In genomic region chr12:35157237-35157636, GRCm38 (mm10) we compare ENCODE assay signal across 25 mouse cellular contexts.
DNase-seq lines count a peak whose midpoint lies in the region; ATAC-seq and TF ChIP-seq lines count a peak whose summit lies in the region.
"Had no signal": no experiment of that assay in that cellular context is flagged by ENCODE, and none has a peak within 500 bp of the region (broad histone marks: within the 10 kb centered on the region; RNA-seq: fewer than 3 reads in every experiment).

No protein-coding gene starts in this region.

- no peak for TF ChIP-seq CTCF in midbrain, postnatal 0 days (IDR thresholded peaks at IDR 0.05)
- TF ChIP-seq CTCF in brain, embryonic 14.5 days (IDR thresholded peaks at IDR 0.05; ENCODE audit: borderline replicate concordance, extremely low read depth, insufficient read depth, insufficient read length): no peak

- no peak overlapping the region for H3K9ac ChIP-seq in midbrain, embryonic 11.5 days (ENCODE audit: low read length)
- H3K9ac ChIP-seq in midbrain, postnatal 0 days (replicated peaks; ENCODE audit: low read length, poor library complexity, severe bottlenecking): no peak overlapping the region
- H3K9ac ChIP-seq: embryonic facial prominence, embryonic 13.5 days; heart, embryonic 15.5 days; hindbrain, embryonic 14.5 days; liver, embryonic 15.5 days; lung, embryonic 14.5 days had no signal

- H3K4me1 ChIP-seq in midbrain, embryonic 11.5 days (ENCODE audit: control insufficient read depth, insufficient read depth, low read length): no peaks in the 10 kb centered on the region
- no peaks in the 10 kb centered on the region for H3K4me1 ChIP-seq in midbrain, postnatal 0 days (ENCODE audit: insufficient read depth, low read length)
- H3K4me1 ChIP-seq: embryonic facial prominence, embryonic 13.5 days; heart, embryonic 10.5 days; heart, embryonic 15.5 days; liver, embryonic 15.5 days had no signal

- H3K36me3 ChIP-seq in midbrain, embryonic 11.5 days (ENCODE audit: control insufficient read depth, insufficient read depth, low read length): no peaks in the 10 kb centered on the region
- no peaks in the 10 kb centered on the region for H3K36me3 ChIP-seq in midbrain, postnatal 0 days (ENCODE audit: insufficient read depth, low read length)
- H3K36me3 ChIP-seq: embryonic facial prominence, embryonic 13.5 days; G1E; heart, embryonic 10.5 days; heart, embryonic 15.5 days; liver, embryonic 15.5 days; midbrain, embryonic 10.5 days had no signal

- H3K9me3 ChIP-seq in midbrain, embryonic 11.5 days (ENCODE audit: control insufficient read depth, low read length): no peaks in the 10 kb centered on the region
- H3K9me3 ChIP-seq in midbrain, postnatal 0 days (ENCODE audit: low read length): no peaks in the 10 kb centered on the region
- H3K9me3 ChIP-seq: embryonic facial prominence, embryonic 13.5 days; G1E; heart, embryonic 10.5 days; heart, embryonic 15.5 days; liver, embryonic 15.5 days; midbrain, embryonic 10.5 days had no signal

- ATAC-seq in midbrain, embryonic 11.5 days (ENCODE audit: low FRiP score): 0 out of 2 replicates have a peak, but pooled peaks have one; percentile 42
- ATAC-seq in midbrain, postnatal 0 days (ENCODE audit: low FRiP score): no peak
- no peak for ATAC-seq in erythroblast, adult 5-6 weeks (replicated peaks; ENCODE audit: low FRiP score, poor library complexity, severe bottlenecking)
- ATAC-seq in megakaryocyte progenitor cell, adult 5-6 weeks (replicated peaks; ENCODE audit: poor library complexity): no peak
- ATAC-seq: Patski had no signal

- no peak overlapping the region for H3K4me3 ChIP-seq in midbrain, embryonic 11.5 days (ENCODE audit: low read depth, low read length)
- no peak overlapping the region for H3K4me3 ChIP-seq in midbrain, postnatal 0 days (ENCODE audit: low read depth, low read length)
- H3K4me3 ChIP-seq: embryonic facial prominence, embryonic 13.5 days; erythroblast, embryonic 14.5 days; heart, embryonic 10.5 days; heart, embryonic 15.5 days; liver, embryonic 15.5 days; midbrain, embryonic 10.5 days had no signal

- DNase-seq in midbrain, embryonic 11.5 days (ENCODE audit: low spot score, missing footprints): no peak
- DNase-seq in midbrain, postnatal 0 days (ENCODE audit: low spot score): no peak
- DNase-seq in brain, embryonic 14.5 days (ENCODE audit: low read depth): peak; percentile 17
- peak; percentile 61 for DNase-seq in thymus, postnatal 0 days (ENCODE audit: low spot score)
- peak; percentile 59 for DNase-seq in thymus, postnatal 4 days
- DNase-seq: adrenal gland, postnatal 14 days; cerebellum, adult 18-20 months; cerebellum, postnatal 10 days; gastrocnemius, postnatal 10 days; kidney, adult 11 months; kidney, postnatal 14 days; lung, embryonic 14.5 days; lung, postnatal 14 days had no signal

- no peak overlapping the region for H3K4me2 ChIP-seq in midbrain, embryonic 11.5 days
- no peak overlapping the region for H3K4me2 ChIP-seq in midbrain, postnatal 0 days (ENCODE audit: low read depth, low read length, poor library complexity, severe bottlenecking)
- H3K4me2 ChIP-seq: embryonic facial prominence, embryonic 13.5 days; heart, embryonic 15.5 days; hindbrain, embryonic 14.5 days; liver, embryonic 15.5 days; lung, embryonic 14.5 days had no signal

- 55% methylated on average over 4 of the region's 4 CpGs for WGBS in midbrain, embryonic 11.5 days
- 50% methylated on average over 4 of the region's 4 CpGs for WGBS in midbrain, postnatal 0 days

- TF ChIP-seq POLR2A in brain, embryonic 14.5 days (IDR thresholded peaks at IDR 0.05; ENCODE audit: borderline replicate concordance, extremely low read depth, insufficient read depth, insufficient read length, poor library complexity, severe bottlenecking): no peak

- H3K27ac ChIP-seq in midbrain, embryonic 11.5 days (ENCODE audit: low read depth, low read length): no peak overlapping the region
- H3K27ac ChIP-seq in midbrain, postnatal 0 days (ENCODE audit: low read depth, low read length): no peak overlapping the region
- H3K27ac ChIP-seq: embryonic facial prominence, embryonic 13.5 days; heart, embryonic 10.5 days; heart, embryonic 15.5 days; hindbrain, embryonic 14.5 days; liver, embryonic 15.5 days; midbrain, embryonic 10.5 days; stomach, postnatal 0 days had no signal

- H3K27me3 ChIP-seq in midbrain, embryonic 11.5 days (ENCODE audit: control insufficient read depth, insufficient read depth, low read length): no peaks in the 10 kb centered on the region
- H3K27me3 ChIP-seq in midbrain, postnatal 0 days (ENCODE audit: insufficient read depth, low read length): no peaks in the 10 kb centered on the region
- H3K27me3 ChIP-seq: embryonic facial prominence, embryonic 13.5 days; heart, embryonic 15.5 days; liver, embryonic 15.5 days; Patski had no signal

Comparison
In these comparisons a context has a peak if more than half of its experiments do, and no peak if none do; other contexts are left out.
1. DNase-seq: peak in brain, embryonic 14.5 days (single experiment), thymus, postnatal 0 days (single experiment) and thymus, postnatal 4 days (single experiment); none in midbrain, embryonic 11.5 days (single experiment) and midbrain, postnatal 0 days (single experiment).